Mouse (Mus musculus) bone marrow, adult 2 months (tissue): ENCODE data around the gene Angptl7.

ENCODE experiments used
- CTCF ChIP-seq: fragments of 200-500 bp; IDR thresholded peaks from 2 replicates; pipeline ENCODE4 v1.5.1; 2011; ENCODE audit warnings: low read length, control low read depth; ENCODE audit not compliant: control insufficient read depth, insufficient read depth
- POLR2A ChIP-seq: fragments of 200-500 bp; IDR thresholded peaks from 2 replicates; pipeline ENCODE4 v1.6.1; 2011; ENCODE audit warnings: low read depth, mild to moderate bottlenecking, control low read depth, low read length, borderline replicate concordance; ENCODE audit not compliant: control insufficient read depth

DNA sequence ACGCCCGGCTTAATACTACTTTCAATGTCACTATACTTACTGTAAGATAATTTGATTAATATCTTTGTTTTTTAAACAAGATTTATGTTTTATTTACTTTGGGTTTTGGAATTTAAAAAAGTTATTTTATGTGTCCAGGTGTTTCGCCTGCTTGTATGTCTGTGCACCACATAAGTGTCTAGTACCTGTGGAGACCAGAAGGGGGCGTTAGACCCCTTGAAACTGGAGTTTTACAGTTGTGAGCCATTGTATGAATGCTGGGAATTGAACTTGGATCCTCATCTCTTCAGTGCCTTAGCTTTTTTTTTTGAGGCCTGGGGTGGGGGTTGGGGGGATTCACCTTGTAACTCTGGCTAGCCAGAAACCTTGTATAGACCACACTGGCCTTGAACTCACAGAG lies 38.5 kb downstream of the Angptl7 start:
- TF ChIP-seq POLR2A (no peak), CTCF (no peak)
